Mouse (Mus musculus) G1E (cell line): ENCODE measurements at regions not wholly inside any gene's neighbourhood (a gene's known extent, or its start where the extent isn't known, plus 50 kb on each side); places are given as distances from the start of the nearest gene placed in this dataset.

Experiments used
- CTCF ChIP-seq: IDR thresholded peaks from 2 replicates; pipeline ENCODE4 v1.5.1; 2012; ENCODE audit warnings: low read depth, low read length, inconsistent platforms, mixed read lengths
- GATA1 ChIP-seq: IDR thresholded peaks from 2 replicates; pipeline ENCODE4 v1.6.1; 2012; ENCODE audit warnings: borderline replicate concordance, low read length, inconsistent platforms, mixed read lengths

GRCm38 (mm10) chr6:112026261-112027205 lies 247.0 kb upstream of the Lmcd1 start:
- TF ChIP-seq CTCF = no peak
- no peak for TF ChIP-seq GATA1
